Mouse (Mus musculus): ENCODE results near the gene Gtf2h2.
"Not testable (repeated sequence)": the region's sequence is repeated elsewhere in the genome, so short reads cannot be mapped to it uniquely, and the experiment has no call there.

The Gtf2h2 gene

GRCm38 (mm10) chr13:100492061-100492787 lies at the start of gene Gtf2h2:
TSS of gene Gtf2h2 (minus strand) at chr13:100492579.
- DNase-seq (ENCODE audit: low read depth, low spot score): peak; percentile 91

- DNase-seq (ENCODE audit: low read depth, low spot score): no peak
Observed at GRCm38 (mm10) chr13:100536149-100536548, 43.8 kb upstream of the Gtf2h2 start.

GRCm38 (mm10) chr13:100532788-100533365 lies 40.5 kb upstream of the Gtf2h2 start:
- DNase-seq (ENCODE audit: low read depth, low spot score): no peak

GRCm38 (mm10) chr13:100526649-100527038 lies 34.3 kb upstream of the Gtf2h2 start:
- DNase-seq (ENCODE audit: low read depth, low spot score): no peak

- no peak for DNase-seq (ENCODE audit: low read depth, low spot score)
Observed at GRCm38 (mm10) chr13:100525935-100526648, 33.7 kb upstream of the Gtf2h2 start.

GRCm38 (mm10) chr13:100524896-100525295 lies 32.5 kb upstream of the Gtf2h2 start:
- no peak for DNase-seq (ENCODE audit: low read depth, low spot score)

GRCm38 (mm10) chr13:100523698-100524097 lies 31.3 kb upstream of the Gtf2h2 start:
- no peak for DNase-seq (ENCODE audit: low read depth, low spot score)

GRCm38 (mm10) chr13:100521724-100522591 lies 29.6 kb upstream of the Gtf2h2 start:
- no peak for DNase-seq (ENCODE audit: low read depth, low spot score)

GRCm38 (mm10) chr13:100519162-100519561 lies 26.8 kb upstream of the Gtf2h2 start:
- DNase-seq (ENCODE audit: low read depth, low spot score): no peak

- DNase-seq (ENCODE audit: low read depth, low spot score): no peak
Observed at GRCm38 (mm10) chr13:100518191-100518590, 25.8 kb upstream of the Gtf2h2 start.

- DNase-seq (ENCODE audit: low read depth, low spot score): no peak
Observed at GRCm38 (mm10) chr13:100517652-100518153, 25.3 kb upstream of the Gtf2h2 start.

GRCm38 (mm10) chr13:100516213-100517105 lies 24.1 kb upstream of the Gtf2h2 start:
- no peak for DNase-seq (ENCODE audit: low read depth, low spot score)

- DNase-seq (ENCODE audit: low read depth, low spot score): no peak
Observed at GRCm38 (mm10) chr13:100512792-100513191, 20.4 kb upstream of the Gtf2h2 start.

GRCm38 (mm10) chr13:100511860-100512364 lies 19.5 kb upstream of the Gtf2h2 start:
- DNase-seq (ENCODE audit: low read depth, low spot score): no peak

GRCm38 (mm10) chr13:100511146-100511859 lies 18.9 kb upstream of the Gtf2h2 start:
- no peak for DNase-seq (ENCODE audit: low read depth, low spot score)

- not testable (repeated sequence) for DNase-seq (ENCODE audit: low read depth, low spot score)
Observed at GRCm38 (mm10) chr13:100499625-100500024, 7.2 kb upstream of the Gtf2h2 start.

- no peak for DNase-seq (ENCODE audit: low read depth, low spot score)
Observed at GRCm38 (mm10) chr13:100495337-100495736, 3.0 kb upstream of the Gtf2h2 start.

- DNase-seq (ENCODE audit: low read depth, low spot score): peak; percentile 64
Observed at GRCm38 (mm10) chr13:100494370-100494769, 2.0 kb upstream of the Gtf2h2 start.

- peak; percentile 13 for DNase-seq (ENCODE audit: low read depth, low spot score)
Observed at GRCm38 (mm10) chr13:100493313-100493712, 934 bp upstream of the Gtf2h2 start.

- DNase-seq (ENCODE audit: low read depth, low spot score): no peak
Observed at GRCm38 (mm10) chr13:100491623-100492022, 756 bp downstream of the Gtf2h2 start.
